Mouse (Mus musculus) hindbrain, embryonic 15.5 days (tissue): Measurements from ENCODE around the gene Nle1. TPM values are rescaled to one million over a fixed set of nuclear protein-coding genes. Genes with fewer than 3 reads are reported as not detected.

ENCODE experiments used
- polyA plus RNA-seq: library from polyadenylated mRNA; unstranded; fragments of >200 nt; fragmentation: Nextera tagmentation; extraction: Ambion mirVana; gene quantifications from 2 replicates; pipeline ENCODE4 v1.2.1, GENCODE M21; 2015

The Nle1 gene
- polyA plus RNA-seq, 1 experiment from 2014 or later: 34.4 TPM

Other genes starting within 250 kb of the Nle1 start
- 0.22 and 0.30 TPM in 2 replicates for gene Cct6b, start 144.1 kb downstream of the Nle1 start, polyA plus RNA-seq
- gene Zfp830, start 144.1 kb downstream of the Nle1 start, polyA plus RNA-seq: 26.1 and 27.0 TPM in 2 replicates
- 22.5 and 22.6 TPM in 2 replicates for gene Lig3, start 127.3 kb downstream of the Nle1 start, polyA plus RNA-seq
- gene Rffl, start 37.2 kb downstream of the Nle1 start, polyA plus RNA-seq: 4.1 and 4.2 TPM in 2 replicates
- 10.7 and 12.3 TPM in 2 replicates for gene Rad51d, start 17.8 kb downstream of the Nle1 start, polyA plus RNA-seq
- gene Fndc8, start 16.3 kb downstream of the Nle1 start, polyA plus RNA-seq: 0.82 and 0.98 TPM in 2 replicates
- 1.0 and 1.5 TPM in 2 replicates for gene Unc45b, start 2.1 kb upstream of the Nle1 start, polyA plus RNA-seq
- gene Slfn5, start 42.9 kb upstream of the Nle1 start, polyA plus RNA-seq: 1.5 and 1.9 TPM in 2 replicates
- 2.6 and 3.6 TPM in 2 replicates for gene Slfn9, start 83.4 kb upstream of the Nle1 start, polyA plus RNA-seq
- gene Slfn8, start 112.4 kb upstream of the Nle1 start, polyA plus RNA-seq: 0.25 and 0.41 TPM in 2 replicates
- 1.6 and 2.2 TPM in 2 replicates for gene Slfn2, start 156.7 kb upstream of the Nle1 start, polyA plus RNA-seq
- 0.60 TPM in 1 of 2 replicates, not detected in the other for gene Slfn1, start 208.4 kb upstream of the Nle1 start, polyA plus RNA-seq